Mouse (Mus musculus) embryonic facial prominence, embryonic 15.5 days (tissue): ENCODE measurements at regions not wholly inside any gene's neighbourhood (a gene's known extent, or its start where the extent isn't known, plus 50 kb on each side); places are given as distances from the start of the nearest gene placed in this dataset.

Source experiments
- ATAC-seq: fragments of 200-750 bp; cut with Nextera tagmentation; 2 replicates; pipeline ENCODE4 v1.8.0; 2017; ENCODE audit warnings: low read depth, moderate TSS enrichment; ENCODE audit not compliant: insufficient number of reproducible peaks, low FRiP score, low TSS enrichment
- H3K27ac ChIP-seq: fragments of 300-500 bp; sonication (generic); replicated peaks from 2 replicates; pipeline ENCODE4 v1.5.1; 2015; ENCODE audit warnings: mild to moderate bottlenecking, inconsistent platforms
- H3K27me3 ChIP-seq: fragments of 300-500 bp; sonication (generic); 2 replicates; pipeline ENCODE4 v1.6.1; 2015; ENCODE audit warnings: inconsistent platforms
- H3K36me3 ChIP-seq: fragments of 300-500 bp; sonication (generic); 2 replicates; pipeline ENCODE4 v1.6.1; 2015; ENCODE audit warnings: mild to moderate bottlenecking, inconsistent platforms
- H3K4me1 ChIP-seq: fragments of 300-500 bp; sonication (generic); 2 replicates; pipeline ENCODE4 v1.6.1; 2015; ENCODE audit warnings: inconsistent platforms
- H3K4me2 ChIP-seq: fragments of 300-500 bp; sonication (generic); replicated peaks from 2 replicates; pipeline ENCODE4 v1.6.1; 2015; ENCODE audit warnings: mild to moderate bottlenecking, inconsistent platforms
- H3K4me3 ChIP-seq: fragments of 300-500 bp; sonication (generic); replicated peaks from 2 replicates; pipeline ENCODE4 v1.5.1; 2015; ENCODE audit warnings: mild to moderate bottlenecking, inconsistent platforms
- H3K9ac ChIP-seq: fragments of 300-500 bp; sonication (generic); 2 replicates; pipeline ENCODE4 v1.6.1; 2015; ENCODE audit warnings: inconsistent platforms
- H3K9me3 ChIP-seq: fragments of 300-500 bp; sonication (generic); replicated peaks from 2 replicates; pipeline ENCODE4 v1.6.1; 2016; ENCODE audit warnings: inconsistent platforms
- WGBS: fragments of 180-500 bp; shearing (Covaris S2); methylation state at CpG from one replicate; pipeline ENCODE4 v1.1.7; 2015; 5-methylcytosine and 5-hydroxymethylcytosine counted together

GRCm38 (mm10) chr8:90762390-90762789, 54.8 kb downstream of the Gm19935 start:
- no peaks in the 10 kb centered on the region for H3K4me1 ChIP-seq
- ATAC-seq, result no peak
- no peaks in the 10 kb centered on the region for H3K27me3 ChIP-seq
- no peak overlapping the region for H3K4me3 ChIP-seq
- H3K4me2 ChIP-seq, result no peak overlapping the region
- H3K36me3 ChIP-seq, result no peaks in the 10 kb centered on the region
- 76% methylated on average over 7 of the region's 7 CpGs for whole genome bisulfite sequencing
- no peaks in the 10 kb centered on the region for H3K9me3 ChIP-seq
- H3K9ac ChIP-seq, result no peak overlapping the region
- H3K27ac ChIP-seq, result no peak overlapping the region

- H3K27me3 ChIP-seq, result no peaks in the 10 kb centered on the region
- WGBS, result 95% methylated on average over 5 of the region's 5 CpGs
- ATAC-seq, result no peak
Measured at GRCm38 (mm10) chr8:90761947-90762346, 55.2 kb downstream of the Gm19935 start.

GRCm38 (mm10) chr8:90761446-90761845, 55.7 kb downstream of the Gm19935 start:
- no peaks in the 10 kb centered on the region for H3K9me3 ChIP-seq
- H3K4me1 ChIP-seq, result no peaks in the 10 kb centered on the region
- H3K36me3 ChIP-seq, result no peaks in the 10 kb centered on the region
- 84% methylated on average over 4 of the region's 4 CpGs for WGBS
- H3K9ac ChIP-seq, result no peak overlapping the region
- H3K4me3 ChIP-seq, result no peak overlapping the region
- H3K27ac ChIP-seq, result no peak overlapping the region
- no peaks in the 10 kb centered on the region for H3K27me3 ChIP-seq
- ATAC-seq, result no peak
- H3K4me2 ChIP-seq, result no peak overlapping the region

More at GRCm38 (mm10) chr8:90761947-90762346, 55.2 kb downstream of the Gm19935 start:
- H3K27ac ChIP-seq, result no peak overlapping the region
- H3K9ac ChIP-seq, result no peak overlapping the region
- no peaks in the 10 kb centered on the region for H3K4me1 ChIP-seq
- H3K36me3 ChIP-seq, result no peaks in the 10 kb centered on the region
- H3K4me2 ChIP-seq, result no peak overlapping the region
- H3K9me3 ChIP-seq, result no peaks in the 10 kb centered on the region
- H3K4me3 ChIP-seq, result no peak overlapping the region

GRCm38 (mm10) chr8:90759531-90759930, 57.7 kb downstream of the Gm19935 start:
- Histone ChIP-seq H3K27me3 (no peaks in the 10 kb centered on the region), H3K4me2 (no peak overlapping the region), H3K4me1 (no peaks in the 10 kb centered on the region), H3K36me3 (no peaks in the 10 kb centered on the region), H3K9ac (no peak overlapping the region), H3K4me3 (no peak overlapping the region), H3K9me3 (no peaks in the 10 kb centered on the region), H3K27ac (no peak overlapping the region)
- WGBS, result 76% methylated on average over 9 of the region's 9 CpGs
- ATAC-seq, result no peak

GRCm38 (mm10) chr8:90755020-90755419, 62.2 kb downstream of the Gm19935 start:
- 67% methylated on average over 4 of the region's 4 CpGs for WGBS
- ATAC-seq, result no peak
- H3K27ac ChIP-seq, result no peak overlapping the region
- no peaks in the 10 kb centered on the region for H3K36me3 ChIP-seq
- no peaks in the 10 kb centered on the region for H3K9me3 ChIP-seq
- no peaks in the 10 kb centered on the region for H3K4me1 ChIP-seq
- no peak overlapping the region for H3K4me3 ChIP-seq
- H3K9ac ChIP-seq, result no peak overlapping the region
- H3K4me2 ChIP-seq, result no peak overlapping the region
- no peaks in the 10 kb centered on the region for H3K27me3 ChIP-seq

GRCm38 (mm10) chr8:90743546-90743945, 73.6 kb downstream of the Gm19935 start:
- Histone ChIP-seq H3K4me3 (no peak overlapping the region), H3K9ac (no peak overlapping the region), H3K4me2 (no peak overlapping the region), H3K36me3 (no peaks in the 10 kb centered on the region), H3K4me1 (no peaks in the 10 kb centered on the region), H3K9me3 (no peaks in the 10 kb centered on the region), H3K27ac (no peak overlapping the region), H3K27me3 (no peaks in the 10 kb centered on the region)
- WGBS, result 97% methylated on average over 2 of the region's 2 CpGs
- no peak for ATAC-seq

GRCm38 (mm10) chr8:90740963-90741733, 76.0 kb downstream of the Gm19935 start:
- no peak for ATAC-seq
- Histone ChIP-seq H3K9ac (no peak overlapping the region), H3K4me3 (no peak overlapping the region), H3K27ac (no peak overlapping the region), H3K4me1 (no peaks in the 10 kb centered on the region), H3K27me3 (no peaks in the 10 kb centered on the region), H3K4me2 (no peak overlapping the region), H3K36me3 (no peaks in the 10 kb centered on the region), H3K9me3 (no peaks in the 10 kb centered on the region)
- 28% methylated on average over 9 of the region's 9 CpGs for WGBS

GRCm38 (mm10) chr8:90740302-90740962, 76.8 kb downstream of the Gm19935 start:
- Histone ChIP-seq H3K27ac (no peak overlapping the region), H3K27me3 (no peaks in the 10 kb centered on the region), H3K9me3 (no peaks in the 10 kb centered on the region), H3K4me2 (no peak overlapping the region), H3K4me3 (no peak overlapping the region), H3K4me1 (no peaks in the 10 kb centered on the region), H3K9ac (no peak overlapping the region), H3K36me3 (no peaks in the 10 kb centered on the region)
- no peak for ATAC-seq
- 32% methylated on average over 2 of the region's 2 CpGs for WGBS

GRCm38 (mm10) chr8:90728011-90728410, 89.2 kb downstream of the Gm19935 start:
- Histone ChIP-seq H3K4me1 (no peaks in the 10 kb centered on the region), H3K4me2 (no peak overlapping the region), H3K4me3 (no peak overlapping the region), H3K36me3 (no peaks in the 10 kb centered on the region), H3K9me3 (no peaks in the 10 kb centered on the region), H3K9ac (no peak overlapping the region), H3K27ac (no peak overlapping the region), H3K27me3 (no peaks in the 10 kb centered on the region)
- no peak for ATAC-seq
- 54% methylated on average over 1 of the region's 1 CpGs for WGBS

- Histone ChIP-seq H3K27me3 (no peaks in the 10 kb centered on the region), H3K9me3 (no peaks in the 10 kb centered on the region), H3K4me2 (no peak overlapping the region), H3K9ac (no peak overlapping the region), H3K27ac (no peak overlapping the region), H3K4me1 (no peaks in the 10 kb centered on the region), H3K36me3 (no peaks in the 10 kb centered on the region), H3K4me3 (no peak overlapping the region)
- ATAC-seq, result no peak
- WGBS, result 76% methylated on average over 5 of the region's 5 CpGs
Measured at GRCm38 (mm10) chr8:90725188-90725587, 92.0 kb downstream of the Gm19935 start.

- H3K27me3 ChIP-seq, result no peaks in the 10 kb centered on the region
- H3K4me2 ChIP-seq, result no peak overlapping the region
- no peaks in the 10 kb centered on the region for H3K9me3 ChIP-seq
- 33% methylated on average over 3 of the region's 3 CpGs for WGBS
- ATAC-seq, result no peak
- no peaks in the 10 kb centered on the region for H3K4me1 ChIP-seq
- no peak overlapping the region for H3K9ac ChIP-seq
- H3K27ac ChIP-seq, result no peak overlapping the region
- H3K4me3 ChIP-seq, result no peak overlapping the region
- H3K36me3 ChIP-seq, result no peaks in the 10 kb centered on the region
Measured at GRCm38 (mm10) chr8:90716436-90716835, 100.8 kb downstream of the Gm19935 start.

GRCm38 (mm10) chr8:90708524-90708923, 108.7 kb downstream of the Gm19935 start:
- no peak for ATAC-seq
- Histone ChIP-seq H3K4me3 (no peak overlapping the region), H3K27me3 (0 out of 2 replicates have a peak, but pooled peaks cover 5% of the 10 kb centered on the region), H3K9me3 (no peaks in the 10 kb centered on the region), H3K27ac (no peak overlapping the region), H3K9ac (no peak overlapping the region), H3K36me3 (no peaks in the 10 kb centered on the region), H3K4me2 (no peak overlapping the region), H3K4me1 (no peaks in the 10 kb centered on the region)
- WGBS, result 13% methylated on average over 5 of the region's 5 CpGs
